Mouse (Mus musculus) E14TG2a.4 (cell line): Measurements from ENCODE around the gene Fam124a.

Source experiments
- CTCF ChIP-seq: conservative IDR thresholded peaks from 2 replicates; pipeline ENCODE4 v1.5.1; 2014; ENCODE audit warnings: low read length
- NANOG ChIP-seq: IDR thresholded peaks from 2 replicates; pipeline ENCODE4 v1.6.1; 2014; ENCODE audit warnings: borderline replicate concordance, low read length, mixed read lengths
- POU5F1 ChIP-seq: IDR thresholded peaks from 2 replicates; pipeline ENCODE4 v1.6.1; 2014; ENCODE audit warnings: low read length, borderline replicate concordance

DNA sequence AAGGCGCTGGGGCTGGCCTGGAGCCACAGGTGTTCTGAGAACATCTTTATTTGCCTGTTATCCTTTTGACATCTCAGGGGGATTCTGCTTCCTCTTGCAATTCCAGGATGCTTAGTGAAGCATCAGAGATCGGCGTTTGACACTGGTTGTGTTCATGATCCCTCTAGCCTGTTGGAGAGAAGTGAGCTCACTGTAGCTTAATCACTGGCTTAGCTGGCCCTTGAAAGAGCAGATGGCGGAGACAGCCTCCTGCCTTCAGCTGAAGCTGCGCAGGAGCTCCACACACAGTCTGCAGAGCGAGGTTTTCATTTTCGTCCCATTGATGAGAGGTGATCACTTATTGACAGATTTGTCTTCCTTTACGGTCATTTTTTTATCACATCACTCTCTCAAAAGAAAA is 20.3 kb downstream of the Fam124a start:
- TF ChIP-seq POU5F1: no peak
- TF ChIP-seq CTCF: no peak
- no peak for TF ChIP-seq NANOG
